Mouse (Mus musculus): ENCODE data around the gene Psd.

The Psd gene

GRCm38 (mm10) chr19:46338942-46339286, 12.0 kb upstream of the Psd start:
- DNase-seq (ENCODE audit: low spot score in 2 of 2): no peak

GRCm38 (mm10) chr19:46338331-46338936, 11.5 kb upstream of the Psd start, which contains the start of gene Cuedc2:
Gene Cuedc2 (minus strand): TSS chr19:46338702.
- DNase-seq (ENCODE audit: low spot score in 2 of 2): peak; percentile 93 to 97

- DNase-seq (ENCODE audit: low spot score in 2 of 2): no peak
These were observed 10.9 kb upstream of the Psd start for GRCm38 (mm10) chr19:46337719-46338330.

GRCm38 (mm10) chr19:46333906-46334305, 7.0 kb upstream of the Psd start:
- no peak for DNase-seq (ENCODE audit: low spot score in 2 of 2)

DNA sequence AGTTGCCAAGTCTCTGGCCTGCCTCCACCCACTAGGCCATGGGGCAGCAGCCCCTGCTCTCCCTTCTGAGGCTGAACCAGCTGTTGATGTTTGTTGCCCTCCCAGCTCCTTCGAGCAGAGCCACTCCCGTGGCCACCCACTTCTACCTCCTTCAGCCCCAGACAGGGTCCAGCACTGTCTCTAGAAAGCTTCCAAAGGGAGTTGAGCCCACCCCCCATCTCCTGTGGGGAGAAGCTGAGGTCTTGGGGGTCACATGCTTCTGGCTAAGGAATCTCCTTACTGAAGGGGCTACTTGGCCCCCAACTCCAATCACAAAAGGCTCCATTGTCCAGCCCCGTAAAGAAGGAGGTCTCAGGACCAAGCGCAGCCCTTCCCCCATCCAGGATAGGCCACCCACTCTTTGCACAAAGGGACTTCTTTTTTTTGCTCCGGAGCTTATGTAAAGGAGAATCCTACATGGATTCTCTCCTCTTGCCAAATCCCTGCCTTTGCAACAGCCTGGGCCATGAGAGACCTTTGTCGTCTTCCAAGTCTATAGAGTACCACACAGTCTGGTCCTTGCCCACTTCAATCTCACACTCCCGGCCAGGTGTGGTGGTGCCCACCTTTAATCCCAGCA, 5.9 kb upstream of the Psd start:
- no peak for DNase-seq (ENCODE audit: low spot score in 2 of 2)

- DNase-seq (ENCODE audit: low spot score in 2 of 2): no peak
These were observed 5.0 kb upstream of the Psd start for GRCm38 (mm10) chr19:46331936-46332335.

DNA sequence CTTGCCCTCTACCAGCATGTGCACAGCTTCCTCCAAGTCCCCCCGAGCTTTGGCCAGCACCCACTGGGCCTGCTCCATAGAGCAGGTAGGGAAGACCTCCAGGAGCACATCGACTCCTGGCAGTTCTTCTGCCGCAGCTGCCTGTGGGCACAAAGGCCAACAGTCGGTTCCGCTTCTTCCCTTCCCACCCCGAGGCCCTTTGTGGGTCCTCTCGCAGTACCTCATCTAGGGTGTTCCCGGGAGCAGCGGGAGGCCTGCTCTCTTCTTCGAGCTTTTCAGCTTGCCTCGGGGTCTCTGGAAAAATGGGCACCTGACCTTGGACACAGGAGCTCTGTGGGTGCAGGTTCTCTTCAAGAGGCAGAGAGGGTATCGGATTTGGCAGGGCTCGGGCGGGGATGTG, 4.4 kb upstream of the Psd start:
- no peak for DNase-seq (ENCODE audit: low spot score in 2 of 2)

GRCm38 (mm10) chr19:46330696-46331095, 3.7 kb upstream of the Psd start:
- DNase-seq (ENCODE audit: low spot score in 2 of 2): no peak

GRCm38 (mm10) chr19:46329951-46330350, 3.0 kb upstream of the Psd start:
- peak; percentile 79 to 80 for DNase-seq (ENCODE audit: low spot score in 2 of 2)

- DNase-seq (ENCODE audit: low spot score in 2 of 2): no peak
These were observed 2.2 kb upstream of the Psd start for GRCm38 (mm10) chr19:46329031-46329641.

DNA sequence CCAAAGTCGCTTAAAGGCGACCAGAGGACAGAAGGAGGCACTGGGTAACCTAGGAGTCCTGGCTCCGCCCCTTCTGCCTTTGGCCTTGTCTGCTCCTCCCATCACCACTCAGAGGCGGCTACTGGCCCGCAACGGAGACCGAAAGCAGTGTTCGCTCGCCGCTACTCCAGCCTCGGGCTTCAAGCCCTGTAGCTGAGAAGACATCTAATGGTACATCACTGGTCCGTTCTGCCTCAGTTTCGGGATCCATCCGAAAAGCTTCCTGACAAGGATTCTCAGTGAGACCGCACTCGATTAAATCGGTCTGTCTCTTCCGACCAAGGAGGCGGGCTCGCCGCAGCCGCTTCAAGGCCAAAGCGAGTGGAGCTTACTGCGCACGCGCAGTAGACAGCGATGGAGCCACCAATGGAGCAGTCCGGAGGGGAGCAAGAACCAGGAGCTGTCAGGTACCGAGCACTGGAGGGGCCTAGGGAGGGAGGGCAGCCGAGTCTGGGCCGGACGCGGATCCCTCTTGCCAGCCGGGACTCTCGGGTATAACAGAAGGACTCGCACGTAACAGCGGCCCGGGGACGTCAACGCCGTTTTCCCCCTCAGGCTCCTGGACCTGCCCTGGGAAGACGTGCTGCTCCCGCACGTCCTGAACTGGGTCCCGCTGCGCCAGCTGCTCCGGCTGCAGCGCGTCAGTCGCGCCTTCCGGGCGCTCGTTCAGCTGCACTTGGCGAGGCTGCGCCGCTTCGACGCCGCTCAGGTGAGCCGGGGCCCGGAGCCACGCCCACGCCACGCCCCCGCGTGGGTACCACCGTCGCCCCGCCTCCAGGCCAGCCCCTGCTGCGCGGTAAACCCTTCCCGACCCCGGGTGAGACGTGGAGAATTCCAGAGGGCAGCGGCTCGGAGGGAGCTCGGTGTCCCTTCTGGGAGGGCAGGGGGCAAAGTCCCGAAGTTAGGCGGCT, 1.4 kb upstream of the Psd start, which contains the start of gene Fbxl15:
Gene Fbxl15 (plus strand): TSS at position 104 of the 950 bp plus-strand sequence.
- DNase-seq (ENCODE audit: low spot score in 2 of 2): peak; percentile 87 to 90

DNA sequence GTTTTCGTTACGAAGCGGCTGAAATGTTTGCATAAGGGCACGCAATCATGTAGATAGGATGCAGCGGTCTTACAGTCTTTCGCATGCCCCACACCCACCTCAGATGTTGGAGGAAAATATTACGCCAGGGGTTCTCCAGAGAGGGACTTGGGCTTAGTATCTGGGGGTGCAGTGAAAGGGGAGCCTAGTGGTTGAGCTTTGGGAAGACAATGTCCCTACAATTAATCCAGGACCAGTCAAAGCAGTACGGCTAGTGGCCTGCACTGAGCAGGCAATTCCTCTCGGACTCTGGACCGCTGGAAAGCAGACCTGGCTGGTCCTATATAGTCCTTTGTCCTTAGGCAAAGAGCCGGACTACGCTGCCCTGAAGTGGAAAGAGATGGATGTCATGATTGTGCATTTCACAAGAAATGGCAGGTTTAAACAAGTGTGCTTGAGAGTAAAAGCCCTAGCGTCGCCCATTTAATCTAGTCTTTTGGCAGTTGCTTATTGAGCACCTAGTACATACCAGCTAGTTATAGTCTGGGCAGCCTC, 642 bp upstream of the Psd start:
- no peak for DNase-seq (ENCODE audit: low spot score in 2 of 2)

GRCm38 (mm10) chr19:46326019-46326755, 769 bp downstream of the Psd start:
- DNase-seq (ENCODE audit: low spot score in 2 of 2): no peak

- DNase-seq (ENCODE audit: low spot score in 2 of 2): no peak
These were observed 2.0 kb downstream of the Psd start for GRCm38 (mm10) chr19:46324918-46325317.

DNA sequence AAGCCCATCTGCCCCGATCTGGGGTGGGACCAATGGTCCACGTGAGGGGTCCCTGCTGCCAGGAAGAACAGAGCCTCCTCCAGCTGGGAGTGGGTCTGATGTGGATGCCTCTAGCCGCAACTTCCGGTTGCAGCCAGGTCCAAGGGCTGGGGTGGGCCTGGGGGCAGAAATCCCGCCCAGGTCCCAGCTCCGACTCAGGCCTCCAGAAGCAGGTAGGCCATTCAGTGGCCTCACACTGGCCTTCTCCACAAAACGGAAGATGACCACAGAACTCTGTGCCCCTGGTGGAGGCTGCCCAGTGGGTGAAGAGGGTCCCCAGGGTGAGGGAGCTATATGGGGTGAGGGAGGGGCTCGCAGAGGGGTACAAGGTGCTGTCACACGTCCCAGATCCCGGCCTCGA, 2.6 kb downstream of the Psd start:
- no peak for DNase-seq (ENCODE audit: low spot score in 2 of 2)

DNA sequence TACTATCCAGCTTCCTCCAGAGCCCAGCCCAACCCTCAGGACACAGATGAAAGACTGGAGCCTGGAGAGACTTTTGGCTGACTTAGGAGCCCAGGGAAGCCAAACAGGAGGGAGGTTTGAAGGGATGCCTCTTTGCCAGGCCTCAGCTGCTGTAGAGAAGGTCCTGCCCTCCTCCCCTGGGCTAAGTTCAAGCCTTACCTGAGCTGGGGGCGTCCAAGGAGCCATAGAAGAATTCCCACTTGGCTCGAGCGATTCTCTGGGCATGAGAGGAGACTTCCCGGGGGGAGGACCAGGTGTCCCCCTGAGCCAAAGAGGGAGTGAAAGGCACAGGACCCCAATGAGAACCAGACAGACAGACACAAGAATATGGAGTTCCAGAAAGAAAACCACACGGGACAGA, 3.2 kb downstream of the Psd start:
- DNase-seq (ENCODE audit: low spot score in 2 of 2): no peak

DNA sequence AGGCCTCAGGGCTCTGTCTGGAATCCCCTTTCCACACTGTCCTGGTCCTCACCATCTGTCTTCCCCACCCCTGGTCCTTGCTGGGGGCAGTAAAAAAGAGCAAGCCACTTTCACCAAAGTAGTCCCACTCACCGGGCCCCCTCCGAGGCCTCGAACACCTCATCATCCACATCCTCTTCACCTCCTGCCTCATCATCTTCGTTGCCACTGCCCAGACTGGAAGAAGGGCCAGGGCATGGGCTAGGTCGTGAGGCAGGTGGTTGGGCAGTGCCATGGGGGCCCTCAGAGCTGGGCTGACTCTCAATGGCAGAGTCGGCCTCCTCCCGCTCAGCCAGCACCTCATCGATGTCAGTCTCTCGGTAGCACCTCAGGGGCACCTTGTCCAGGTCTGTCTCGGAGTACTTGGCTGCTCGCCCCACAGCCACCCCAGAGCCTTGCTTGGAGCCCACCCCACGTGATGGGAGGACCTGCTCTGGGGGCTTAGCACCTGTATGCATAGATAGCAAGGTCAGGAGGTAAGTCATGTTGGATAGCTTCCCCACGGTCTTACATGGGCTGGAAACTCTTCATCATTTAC, 3.9 kb downstream of the Psd start:
- DNase-seq (ENCODE audit: low spot score in 2 of 2): no peak

DNA sequence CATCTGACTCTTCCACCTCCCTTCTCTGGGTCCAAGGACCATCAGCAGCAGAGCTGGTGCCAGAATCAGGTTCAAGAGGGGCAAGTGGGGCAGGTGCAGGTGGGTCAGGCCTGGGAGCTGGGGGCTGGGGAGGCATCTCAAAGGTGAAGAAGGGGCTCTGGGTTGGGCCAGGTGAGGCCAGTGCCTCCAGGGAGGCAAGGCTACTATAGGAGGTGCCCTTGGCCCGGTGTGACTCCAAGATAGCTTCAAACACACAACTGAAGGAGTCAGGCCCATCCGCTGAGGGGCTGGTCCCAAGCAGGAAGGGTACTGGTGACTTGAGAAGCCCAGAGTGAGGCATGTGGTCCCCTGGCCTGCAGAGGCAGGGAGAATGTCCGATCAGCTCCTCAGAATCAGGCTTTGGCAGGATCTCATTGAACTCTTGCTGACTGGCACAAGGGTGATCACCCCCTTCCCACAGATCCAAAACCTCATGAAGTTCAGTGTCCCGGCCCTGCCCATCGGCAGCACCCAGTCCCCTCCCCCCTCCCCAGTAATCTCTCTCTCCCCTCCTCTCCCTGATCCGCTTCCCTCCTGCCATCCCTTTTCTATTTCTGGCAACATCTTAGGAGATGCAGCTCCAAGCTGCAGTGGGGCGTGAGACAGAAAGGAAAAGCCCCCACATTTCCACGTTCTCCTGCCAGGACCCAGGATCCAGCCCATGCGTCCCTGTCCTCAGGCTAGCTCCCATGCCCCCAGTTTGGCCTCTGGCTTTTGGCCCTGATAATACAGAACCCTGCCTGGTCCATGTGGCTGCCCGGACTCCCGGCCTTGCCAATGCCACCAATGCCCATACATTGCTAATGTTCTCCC, 4.6 kb downstream of the Psd start:
- DNase-seq (ENCODE audit: low spot score in 2 of 2): no peak

Data from spleen, postnatal 36 days (tissue).